Mouse (Mus musculus): ENCODE results near the gene Cfap61.

- TF ChIP-seq EP300 (IDR thresholded peaks at IDR 0.05; ENCODE audit: low read depth), result no peak
- no peak for TF ChIP-seq CTCF (IDR thresholded peaks at IDR 0.05; ENCODE audit: low read depth)
Observed at GRCm38 (mm10) chr2:146247576-146247975, 313.0 kb downstream of the Cfap61 start.
